Mouse (Mus musculus) MEL (cell line): ENCODE measurements around the gene Ythdc1. TPM values are rescaled to one million over a fixed set of nuclear protein-coding genes. Genes with fewer than 3 reads are reported as not detected.

ENCODE experiments used
- DNase-seq: peaks from one replicate; pipeline ENCODE4 v3.0.0; 2011; ENCODE audit warnings: low read depth, low spot score
- H3K27ac ChIP-seq: 2 replicates; pipeline ENCODE4 v1.5.1; 2012; ENCODE audit warnings: low read depth, mild to moderate bottlenecking, control low read depth, low read length, moderate library complexity; ENCODE audit not compliant: control insufficient read depth
- H3K27me3 ChIP-seq, 2 experiments: fragments of 150-350 bp in 1 of 2; sonication (generic) in 1 of 2; 2 replicates each; pipeline ENCODE4 v1.6.1; 2012; ENCODE audit warnings: low read length in 2 of 2, mild to moderate bottlenecking in 2 of 2, improper control_type of control experiment in 1 of 2, moderate library complexity in 1 of 2; ENCODE audit not compliant: insufficient read depth in 2 of 2, control insufficient read depth in 1 of 2
- H3K36me3 ChIP-seq, 2 experiments: 2 replicates each; pipeline ENCODE4 v1.6.1; 2012 to 2014; ENCODE audit warnings: low read length in 2 of 2, improper control_type of control experiment in 1 of 2, inconsistent platforms in 1 of 2, mild to moderate bottlenecking in 1 of 2; ENCODE audit not compliant: insufficient read depth in 2 of 2, control insufficient read depth in 1 of 2
- H3K4me1 ChIP-seq, 2 experiments: fragments of 150-350 bp in 1 of 2; sonication (generic) in 1 of 2; 2 replicates each; pipeline ENCODE4 v1.6.1; 2012; ENCODE audit warnings: low read length in 2 of 2, improper control_type of control experiment in 1 of 2, mild to moderate bottlenecking in 1 of 2; ENCODE audit not compliant: insufficient read depth in 2 of 2, control insufficient read depth in 1 of 2
- H3K4me3 ChIP-seq, 2 experiments: fragments of 150-350 bp in 1 of 2; sonication (generic) in 1 of 2; 2 replicates each; pipeline ENCODE4 v1.5.1; 2012; ENCODE audit warnings: low read depth in 2 of 2, low read length in 2 of 2, mild to moderate bottlenecking in 2 of 2, moderate library complexity in 2 of 2, control low read depth in 1 of 2, improper control_type of control experiment in 1 of 2; ENCODE audit not compliant: control insufficient read depth in 1 of 2, insufficient read depth in 1 of 2
- H3K79me2 ChIP-seq: 2 replicates; pipeline ENCODE4 v1.6.1; 2012; ENCODE audit warnings: mild to moderate bottlenecking, low read length, moderate library complexity; ENCODE audit not compliant: control insufficient read depth, poor library complexity, insufficient read depth
- H3K9ac ChIP-seq: 2 replicates; pipeline ENCODE4 v1.6.1; 2012; ENCODE audit warnings: low read depth, mild to moderate bottlenecking, control low read depth, low read length, moderate library complexity; ENCODE audit not compliant: control insufficient read depth, poor library complexity, severe bottlenecking
- H3K9me3 ChIP-seq: fragments of 150-350 bp; sonication (generic); replicated peaks from 2 replicates; pipeline ENCODE4 v1.6.1; 2012; ENCODE audit warnings: mild to moderate bottlenecking, low read length, improper control_type of control experiment, moderate library complexity; ENCODE audit not compliant: insufficient read depth
- CHD2 ChIP-seq: IDR thresholded peaks from 2 replicates; pipeline ENCODE4 v1.6.1; 2011; ENCODE audit warnings: low read length, improper control_type of control experiment
- CTCF ChIP-seq, 3 experiments: IDR thresholded peaks in 2 of 3; conservative IDR thresholded peaks in 1 of 3; 2 replicates each; pipeline ENCODE4 v1.5.1; 2011 to 2012; ENCODE audit warnings: low read length in 3 of 3, low read depth in 2 of 3, mild to moderate bottlenecking in 2 of 3, improper control_type of control experiment in 1 of 3, inconsistent platforms in 1 of 3, mixed read lengths in 1 of 3, moderate library complexity in 1 of 3; ENCODE audit not compliant: control insufficient read depth in 1 of 3, insufficient read depth in 1 of 3, poor library complexity in 1 of 3, severe bottlenecking in 1 of 3
- E2F4 ChIP-seq: IDR thresholded peaks from 2 replicates; pipeline ENCODE4 v1.6.1; 2011; ENCODE audit warnings: low read depth, low read length, improper control_type of control experiment, borderline replicate concordance
- MAX ChIP-seq: IDR thresholded peaks from 2 replicates; pipeline ENCODE4 v1.6.1; 2011; ENCODE audit warnings: low read length, improper control_type of control experiment
- MEF2A ChIP-seq: IDR thresholded peaks from 2 replicates; pipeline ENCODE4 v1.6.1; 2014; ENCODE audit warnings: low read depth, mild to moderate bottlenecking, inconsistent platforms, low read length, improper control_type of control experiment; ENCODE audit not compliant: poor library complexity, insufficient replicate concordance, severe bottlenecking; ENCODE audit errors: extremely low read depth
- MYC ChIP-seq: IDR thresholded peaks from 2 replicates; pipeline ENCODE4 v1.6.1; 2011; ENCODE audit warnings: low read depth, mild to moderate bottlenecking, low read length, improper control_type of control experiment, moderate library complexity
- NELFE ChIP-seq: IDR thresholded peaks from 2 replicates; pipeline ENCODE4 v1.6.1; 2011; ENCODE audit warnings: low read depth, low read length, improper control_type of control experiment
- POLR2A ChIP-seq, 2 experiments: IDR thresholded peaks; 2 replicates each; pipeline ENCODE4 v1.6.1; 2011 to 2012; ENCODE audit warnings: low read length in 2 of 2, mild to moderate bottlenecking in 2 of 2, control low read depth in 1 of 2, improper control_type of control experiment in 1 of 2, low read depth in 1 of 2, moderate library complexity in 1 of 2; ENCODE audit not compliant: control insufficient read depth in 1 of 2, insufficient read depth in 1 of 2, poor library complexity in 1 of 2
- RCOR1 ChIP-seq: IDR thresholded peaks from 2 replicates; pipeline ENCODE4 v1.6.1; 2012; ENCODE audit warnings: low read depth, mild to moderate bottlenecking, inconsistent platforms, low read length, improper control_type of control experiment
- ZNF384 ChIP-seq: IDR thresholded peaks from 2 replicates; pipeline ENCODE4 v1.6.1; 2012; ENCODE audit warnings: low read depth, mild to moderate bottlenecking, inconsistent platforms, low read length, improper control_type of control experiment
- polyA plus RNA-seq, 2 experiments: library from polyadenylated mRNA; stranded (reverse) in 1 of 2; unstranded in 1 of 2; fragments of >175 nt in 1 of 2; fragments of >200 nt in 1 of 2; gene quantifications; 2 replicates each; pipeline versions ENCODE4 v1.2.1 to v1.2.4; 2012; ENCODE audit warnings: low replicate concordance in 2 of 2, low read depth in 1 of 2; ENCODE audit not compliant: insufficient read length in 2 of 2, insufficient read depth in 1 of 2, missing spikeins in 1 of 2
- total RNA-seq: library from RNA; depleted of rRNA; stranded (reverse); fragments of 300-350 nt; gene quantifications from 2 replicates; pipeline ENCODE4 v1.2.3, GENCODE M21; 2012

The Ythdc1 gene
- total and polyA plus RNA-seq, 3 experiments, result 47.6 to 67.2 (median 60.8) TPM

- H3K4me1 ChIP-seq, result no peaks in the 10 kb centered on the region
- H3K27ac ChIP-seq, result no peak overlapping the region
- no peak overlapping the region for H3K9ac ChIP-seq
- no peaks in the 10 kb centered on the region for H3K9me3 ChIP-seq
- TF ChIP-seq CHD2, result no peak
- TF ChIP-seq POLR2A (IDR thresholded peaks at IDR 0.05; ENCODE audit: control insufficient read depth in 1 of 2, insufficient read depth in 1 of 2, low read depth in 1 of 2, low read length in 2 of 2, poor library complexity in 1 of 2), result no peak
- DNase-seq, result no peak
- H3K27me3 ChIP-seq, result no peaks in the 10 kb centered on the region
- no peak overlapping the region for H3K4me3 ChIP-seq
- H3K36me3 ChIP-seq, result no peaks in the 10 kb centered on the region
- no peaks in the 10 kb centered on the region for H3K79me2 ChIP-seq
Measured at GRCm38 (mm10) chr5:86769015-86769658, 34.9 kb upstream of the Ythdc1 start.

GRCm38 (mm10) chr5:86771010-86771409, 33.0 kb upstream of the Ythdc1 start:
- Histone ChIP-seq H3K79me2 (no peaks in the 10 kb centered on the region), H3K9ac (no peak overlapping the region), H3K9me3 (no peaks in the 10 kb centered on the region), H3K4me1 (no peaks in the 10 kb centered on the region), H3K4me3 (no peak overlapping the region), H3K27ac (no peak overlapping the region), H3K36me3 (no peaks in the 10 kb centered on the region), H3K27me3 (no peaks in the 10 kb centered on the region; a peak in 1 of 4 replicates)
- TF ChIP-seq MEF2A (no peak), E2F4 (no peak), MAX (no peak), ZNF384 (no peak), CTCF (IDR thresholded peaks at IDR 0.05 in 2 of 3, conservative IDR thresholded peaks at IDR 0.05 in 1 of 3; ENCODE audit: control insufficient read depth in 1 of 3, insufficient read depth in 1 of 3, low read depth in 2 of 3, low read length in 3 of 3, poor library complexity in 1 of 3, severe bottlenecking in 1 of 3) (no peak), RCOR1 (no peak)
- TF ChIP-seq, all 39 proteins: peak for 0
- DNase-seq, result no peak

DNA sequence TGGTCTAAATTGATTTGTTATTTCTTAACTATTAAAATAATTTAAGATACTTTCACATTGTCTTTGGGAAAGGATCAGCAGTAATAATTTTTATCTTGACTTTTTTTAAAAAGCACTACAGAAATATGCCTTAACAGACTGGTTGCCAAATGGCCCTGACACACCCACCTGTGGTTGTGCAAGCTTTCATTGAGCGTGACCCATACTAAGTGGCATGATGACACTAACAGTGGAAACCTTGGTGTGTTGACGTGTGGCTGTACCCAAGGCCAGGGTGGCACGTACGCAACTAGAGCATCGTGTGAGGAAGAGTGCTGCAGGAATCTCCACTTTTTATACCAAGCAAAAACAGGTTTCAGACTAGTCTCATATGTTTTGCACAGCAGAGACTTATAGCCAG, 27.1 kb upstream of the Ythdc1 start:
- Histone ChIP-seq H3K9me3 (no peaks in the 10 kb centered on the region), H3K27ac (no peak overlapping the region), H3K36me3 (no peaks in the 10 kb centered on the region), H3K9ac (no peak overlapping the region), H3K4me3 (no peak overlapping the region), H3K79me2 (no peaks in the 10 kb centered on the region), H3K27me3 (no peaks in the 10 kb centered on the region; a peak in 1 of 4 replicates), H3K4me1 (no peaks in the 10 kb centered on the region)
- DNase-seq, result no peak
- TF ChIP-seq MYC (no peak), NELFE (no peak)
